Mouse (Mus musculus) liver, embryonic 14.5 days (tissue): ENCODE measurements around the gene Nrxn3. TPM values are rescaled to one million over a fixed set of nuclear protein-coding genes. Genes with fewer than 3 reads are reported as not detected.

ENCODE experiments used
- ATAC-seq: fragments of 200-750 bp; cut with Nextera tagmentation; 2 replicates; pipeline ENCODE4 v1.8.0; 2017; ENCODE audit warnings: moderate number of reproducible peaks, mild to moderate bottlenecking, moderate library complexity; ENCODE audit not compliant: insufficient read depth
- DNase-seq, 3 experiments: peaks; one replicate each; pipeline ENCODE4 v3.0.0-alpha.2; 2012 to 2013; ENCODE audit warnings: low read depth in 3 of 3, low spot score in 3 of 3
- H3K27ac ChIP-seq: fragments of 300-500 bp; sonication (generic); 2 replicates; pipeline ENCODE4 v1.5.1; 2014; ENCODE audit warnings: moderate library complexity, mild to moderate bottlenecking, control low read depth, inconsistent platforms
- H3K27me3 ChIP-seq: fragments of 300-500 bp; sonication (generic); 2 replicates; pipeline ENCODE4 v1.6.1; 2014; ENCODE audit warnings: mild to moderate bottlenecking, low read length, moderate library complexity; ENCODE audit not compliant: control insufficient read depth, insufficient read depth
- H3K36me3 ChIP-seq: fragments of 300-500 bp; sonication (generic); replicated peaks from 2 replicates; pipeline ENCODE4 v1.6.1; 2014; ENCODE audit warnings: low read depth; ENCODE audit not compliant: control insufficient read depth, insufficient read depth
- H3K4me1 ChIP-seq, 2 experiments: fragments of 200-500 bp in 1 of 2; fragments of 300-500 bp in 1 of 2; sonication (generic) in 1 of 2; replicated peaks; 2 replicates each; pipeline ENCODE4 v1.6.1; 2012 to 2014; ENCODE audit warnings: antibody characterized with exemption in 1 of 2, inconsistent platforms in 1 of 2, low read length in 1 of 2; ENCODE audit not compliant: control insufficient read depth in 2 of 2, insufficient read depth in 2 of 2
- H3K4me2 ChIP-seq: fragments of 300-500 bp; sonication (generic); 2 replicates; pipeline ENCODE4 v1.6.1; 2014; ENCODE audit warnings: low read depth, mild to moderate bottlenecking, control low read depth, moderate library complexity
- H3K4me3 ChIP-seq, 2 experiments: fragments of 200-500 bp in 1 of 2; fragments of 300-500 bp in 1 of 2; sonication (generic) in 1 of 2; 2 replicates each; pipeline ENCODE4 v1.5.1; 2012 to 2014; ENCODE audit warnings: low read depth in 2 of 2, low read length in 2 of 2, mild to moderate bottlenecking in 2 of 2, control low read depth in 1 of 2, inconsistent platforms in 1 of 2, moderate library complexity in 1 of 2; ENCODE audit not compliant: insufficient read depth in 1 of 2
- H3K9ac ChIP-seq: fragments of 300-500 bp; sonication (generic); replicated peaks from 2 replicates; pipeline ENCODE4 v1.6.1; 2014; ENCODE audit warnings: mild to moderate bottlenecking, control low read depth, moderate library complexity
- H3K9me3 ChIP-seq: fragments of 300-500 bp; sonication (generic); 2 replicates; pipeline ENCODE4 v1.6.1; 2016; ENCODE audit warnings: low read length, mixed read lengths; ENCODE audit not compliant: control insufficient read depth
- CTCF ChIP-seq: IDR thresholded peaks from 2 replicates; pipeline ENCODE4 v1.5.1; 2016; ENCODE audit warnings: antibody characterized with exemption, low read depth, control low read depth
- EP300 ChIP-seq: IDR thresholded peaks from 2 replicates; pipeline ENCODE4 v1.6.1; 2016; ENCODE audit warnings: antibody characterized with exemption, low read depth
- WGBS: fragments of 180-500 bp; shearing (Covaris S2); extraction: QIAGEN DNeasy Blood & Tissue Kit; methylation state at CpG from one replicate; pipeline ENCODE4 v1.1.7; 2014; ENCODE audit not compliant: insufficient replicate concordance; 5-methylcytosine and 5-hydroxymethylcytosine counted together
- polyA plus RNA-seq, 2 experiments: library from polyadenylated mRNA; depleted of rRNA in 1 of 2; stranded (reverse) in 1 of 2; unstranded in 1 of 2; fragments of >200 nt; fragmentation: Nextera tagmentation in 1 of 2; extraction: Ambion mirVana in 1 of 2; gene quantifications; 2 replicates each; pipeline versions ENCODE4 v1.2.1 to v1.2.3; 2012 to 2014

Gene Nrxn3
- polyA plus RNA-seq, 2 experiments: 0.12 to 0.38 TPM

DNA sequence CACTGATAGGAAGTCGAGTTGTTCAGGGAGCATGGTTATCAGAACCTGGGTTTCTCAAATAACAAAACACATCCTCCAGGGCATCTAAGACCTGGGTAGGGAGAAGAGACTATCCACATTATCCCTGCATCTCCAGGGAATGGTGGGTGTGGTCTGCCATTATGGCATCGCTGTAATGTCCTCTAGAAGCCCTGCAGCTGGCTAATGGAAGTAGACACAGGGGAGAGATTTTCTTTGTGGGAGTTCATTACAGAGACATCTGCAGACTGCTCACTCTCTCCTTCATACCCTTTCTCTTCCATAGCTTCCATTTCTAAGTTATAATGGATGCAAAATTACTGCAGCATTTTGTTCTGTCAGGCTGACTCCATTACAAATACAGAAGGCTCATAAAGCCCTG is 950.1 kb downstream of the Nrxn3 start:
- TF ChIP-seq CTCF: no peak
- no peak for TF ChIP-seq EP300
- Histone ChIP-seq H3K4me1 (no peaks in the 10 kb centered on the region), H3K9me3 (no peaks in the 10 kb centered on the region), H3K36me3 (no peaks in the 10 kb centered on the region), H3K4me3 (no peak overlapping the region), H3K9ac (no peak overlapping the region), H3K4me2 (no peak overlapping the region), H3K27me3 (no peaks in the 10 kb centered on the region), H3K27ac (no peak overlapping the region)
- no peak for DNase-seq
- ATAC-seq: no peak
- WGBS: 54% methylated on average over 2 of the region's 2 CpGs

DNA sequence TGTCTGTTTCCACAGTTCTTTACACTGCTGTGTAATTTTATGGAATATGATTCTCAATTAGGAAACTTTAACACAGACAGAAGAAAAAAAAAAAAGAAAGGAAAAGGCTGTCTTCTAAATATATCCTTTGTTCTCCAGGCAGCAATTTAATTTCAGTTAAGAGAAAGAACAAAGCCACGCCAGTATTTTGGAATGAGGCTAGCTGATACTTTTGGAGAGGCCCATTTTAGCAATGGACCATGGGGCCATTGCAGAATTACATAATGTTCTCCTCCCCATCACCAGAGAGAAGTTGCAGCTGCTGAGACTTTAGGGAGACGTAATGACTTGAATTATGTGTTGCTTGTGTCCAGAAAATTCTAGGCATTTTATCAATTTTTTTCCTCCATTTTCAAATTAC is 963.0 kb downstream of the Nrxn3 start:
- H3K27me3 ChIP-seq: no peaks in the 10 kb centered on the region
- DNase-seq: no peak
- H3K4me1 ChIP-seq: no peaks in the 10 kb centered on the region
- no peak overlapping the region for H3K9ac ChIP-seq
- TF ChIP-seq EP300: no peak
- H3K9me3 ChIP-seq: no peaks in the 10 kb centered on the region
- H3K27ac ChIP-seq: no peak overlapping the region
- H3K4me3 ChIP-seq: no peak overlapping the region
- ATAC-seq: no peak
- no peaks in the 10 kb centered on the region for H3K36me3 ChIP-seq
- 64% methylated on average over 2 of the region's 2 CpGs for WGBS
- H3K4me2 ChIP-seq: no peak overlapping the region

DNA sequence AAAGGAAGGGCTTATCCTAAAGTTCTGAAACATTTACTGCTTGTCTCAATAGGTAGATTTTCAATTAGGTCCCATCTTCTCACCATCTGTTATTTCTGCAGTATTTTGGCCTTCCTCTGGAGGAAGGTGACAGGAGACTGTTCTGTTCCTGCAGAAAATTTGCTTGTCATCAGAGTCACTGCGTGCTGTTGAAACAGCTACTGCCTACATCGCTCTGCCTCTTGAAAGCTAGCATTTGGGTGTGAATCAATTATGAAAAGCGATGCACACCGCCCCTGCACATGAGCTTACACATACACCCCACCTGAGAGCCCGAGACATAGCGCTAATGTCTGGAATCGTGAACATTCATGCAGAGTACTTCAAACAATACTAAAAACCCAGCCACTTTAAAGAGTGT is 966.4 kb downstream of the Nrxn3 start:
- Histone ChIP-seq H3K27ac (no peak overlapping the region), H3K36me3 (no peaks in the 10 kb centered on the region), H3K4me1 (no peaks in the 10 kb centered on the region), H3K4me2 (no peak overlapping the region), H3K4me3 (no peak overlapping the region), H3K27me3 (no peaks in the 10 kb centered on the region), H3K9me3 (no peaks in the 10 kb centered on the region), H3K9ac (no peak overlapping the region)
- TF ChIP-seq CTCF: no peak
- no peak for TF ChIP-seq EP300
- WGBS: 61% methylated on average over 7 of the region's 7 CpGs
- DNase-seq (no peak), ATAC-seq (no peak)

DNA sequence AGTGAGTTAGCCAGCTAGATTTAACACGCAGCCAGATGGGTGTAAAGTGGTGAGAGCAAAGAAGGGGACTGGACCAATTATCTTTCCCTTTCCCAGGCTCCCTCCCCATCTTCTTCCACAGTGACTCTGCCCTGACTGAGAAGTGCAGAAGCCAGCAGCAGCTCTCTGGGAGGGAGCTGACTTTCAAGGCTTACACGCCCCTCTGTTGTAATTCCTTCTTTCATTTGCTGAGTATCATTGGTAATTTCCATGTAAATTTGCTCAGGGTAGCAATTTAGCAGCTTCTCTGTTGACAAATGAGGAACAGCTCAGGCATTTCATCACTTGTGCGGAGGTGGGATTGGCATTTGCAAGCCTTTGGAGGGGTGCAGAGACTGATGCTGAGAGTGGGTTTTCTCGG is 976.8 kb downstream of the Nrxn3 start:
- H3K36me3 ChIP-seq: no peaks in the 10 kb centered on the region
- H3K4me3 ChIP-seq: no peak overlapping the region
- no peaks in the 10 kb centered on the region for H3K27me3 ChIP-seq
- H3K4me2 ChIP-seq: no peak overlapping the region
- no peaks in the 10 kb centered on the region for H3K4me1 ChIP-seq
- TF ChIP-seq EP300: no peak
- TF ChIP-seq CTCF: no peak
- H3K27ac ChIP-seq: no peak overlapping the region
- WGBS: 11% methylated on average over 4 of the region's 4 CpGs
- ATAC-seq (no peak), DNase-seq (no peak)
- no peak overlapping the region for H3K9ac ChIP-seq
- H3K9me3 ChIP-seq: no peaks in the 10 kb centered on the region

DNA sequence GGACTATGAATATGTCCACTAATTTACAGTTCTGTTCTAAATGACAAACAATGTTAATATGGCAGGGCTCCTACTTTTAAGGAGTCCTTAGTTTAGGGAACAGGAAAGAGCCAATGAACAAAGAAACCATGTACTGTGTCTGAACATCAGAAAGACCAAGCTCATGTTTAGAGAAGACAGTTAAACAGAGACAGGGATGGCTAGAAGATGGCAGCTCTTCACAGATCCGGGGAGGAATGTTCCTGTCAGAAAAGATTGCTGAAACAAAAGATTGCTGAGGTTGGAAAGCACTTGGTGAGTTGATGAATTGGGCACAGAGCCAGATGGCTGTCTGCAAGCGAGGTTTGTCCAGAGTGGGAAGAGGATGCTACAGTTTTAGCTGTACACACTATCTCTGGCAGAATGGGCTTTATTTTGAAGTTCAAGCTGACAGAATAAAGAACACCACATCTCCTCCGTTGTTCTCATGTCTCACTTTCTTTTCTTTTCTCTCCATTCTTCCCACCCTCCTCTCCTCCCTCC is 978.3 kb downstream of the Nrxn3 start:
- Histone ChIP-seq H3K27me3 (no peaks in the 10 kb centered on the region), H3K4me1 (no peaks in the 10 kb centered on the region), H3K36me3 (no peaks in the 10 kb centered on the region), H3K9me3 (no peaks in the 10 kb centered on the region), H3K4me3 (no peak overlapping the region), H3K27ac (no peak overlapping the region), H3K9ac (no peak overlapping the region), H3K4me2 (no peak overlapping the region)
- no peak for TF ChIP-seq EP300
- TF ChIP-seq CTCF: no peak
- no peak for DNase-seq
- WGBS: 36% methylated on average over 3 of the region's 3 CpGs
- no peak for ATAC-seq
